13 mouse cellular contexts compared by ENCODE assay signal in genomic region chrX:53237971-53238370, GRCm38 (mm10). TPM values are rescaled to one million over a fixed set of nuclear protein-coding genes. Genes with fewer than 3 reads are reported as not detected.
A peak's percentile ranks its signal among the peaks of the same experiment; 100 is the strongest.
DNase-seq lines count a peak whose midpoint lies in the region; ATAC-seq and TF ChIP-seq lines count a peak whose summit lies in the region.
"Had no signal": no experiment of that assay in that cellular context is flagged by ENCODE, and none has a peak within 500 bp of the region (broad histone marks: within the 10 kb centered on the region; RNA-seq: fewer than 3 reads in every experiment).

No protein-coding gene starts in this region.

- CTCF ChIA-PET in Patski (lab: Charles Lee), result interaction anchor here (1.5 kb wide), 1 partner anchor 15 kb away, joined by 4 read pairs; no protein-coding TSS in a partner anchor

- H3K4me3 ChIP-seq in forebrain, postnatal 0 days (ENCODE audit: low read depth, low read length), result no peak overlapping the region
- H3K4me3 ChIP-seq in forebrain, embryonic 11.5 days (ENCODE audit: low read depth, low read length), result no peak overlapping the region
- H3K4me3 ChIP-seq in lung, postnatal 0 days (ENCODE audit: low read depth, low read length), result no peak overlapping the region
- H3K4me3 ChIP-seq: midbrain, embryonic 12.5 days had no signal

- 0 out of 2 replicates have a peak, but pooled peaks have one; percentile 10 for TF ChIP-seq CTCF in forebrain, postnatal 0 days (IDR thresholded peaks at IDR 0.05; ENCODE audit: low read depth)
- TF ChIP-seq CTCF in lung, postnatal 0 days (IDR thresholded peaks at IDR 0.05), result peak; percentile 60
- peak; percentile 46 for TF ChIP-seq CTCF in Patski (IDR thresholded peaks at IDR 0.05)

- no peaks in the 10 kb centered on the region for H3K36me3 ChIP-seq in forebrain, postnatal 0 days (ENCODE audit: insufficient read depth)
- H3K36me3 ChIP-seq in forebrain, embryonic 11.5 days (ENCODE audit: control insufficient read depth, insufficient read depth, low read length), result no peaks in the 10 kb centered on the region
- no peaks in the 10 kb centered on the region for H3K36me3 ChIP-seq in lung, postnatal 0 days (ENCODE audit: insufficient read depth, low read length)
- H3K36me3 ChIP-seq: G1E; midbrain, embryonic 12.5 days had no signal

- no peaks in the 10 kb centered on the region for H3K9me3 ChIP-seq in forebrain, postnatal 0 days (ENCODE audit: low read length)
- H3K9me3 ChIP-seq in forebrain, embryonic 11.5 days (ENCODE audit: control insufficient read depth, low read length), result no peaks in the 10 kb centered on the region
- no peaks in the 10 kb centered on the region for H3K9me3 ChIP-seq in lung, postnatal 0 days (ENCODE audit: low read length)
- H3K9me3 ChIP-seq: G1E; midbrain, embryonic 12.5 days had no signal

- ATAC-seq in forebrain, postnatal 0 days, result no peak
- no peak for ATAC-seq in forebrain, embryonic 11.5 days (replicated peaks; ENCODE audit: low FRiP score)
- no peak for ATAC-seq in lung, postnatal 0 days
- no peak for ATAC-seq in Patski
- ATAC-seq in megakaryocyte-erythroid progenitor cell, adult 5-6 weeks (replicated peaks; ENCODE audit: low FRiP score, low TSS enrichment, poor library complexity, severe bottlenecking), result peak; percentile 72

- intact Hi-C loops in gastrocnemius, postnatal 36 days (cut with DNase I), result no loop called here
- intact Hi-C loops in heart, postnatal 36 days (cut with DNase I), result no loop called here

- in situ Hi-C loops in Patski (cut with MboI; ENCODE audit: low pct_unique_long_range_greater_than_20kb), result no loop called here

- no peak overlapping the region for H3K4me2 ChIP-seq in forebrain, postnatal 0 days (ENCODE audit: low read depth)
- no peak overlapping the region for H3K4me2 ChIP-seq in forebrain, embryonic 11.5 days (ENCODE audit: low read depth, low read length, severe bottlenecking)
- no peak overlapping the region for H3K4me2 ChIP-seq in lung, postnatal 0 days (replicated peaks; ENCODE audit: low read depth, low read length)
- H3K4me2 ChIP-seq: midbrain, embryonic 12.5 days had no signal

- H3K27me3 ChIP-seq in forebrain, postnatal 0 days (ENCODE audit: insufficient read depth, low read length), result no peaks in the 10 kb centered on the region
- no peaks in the 10 kb centered on the region for H3K27me3 ChIP-seq in forebrain, embryonic 11.5 days (ENCODE audit: control insufficient read depth, insufficient read depth, low read length)
- no peaks in the 10 kb centered on the region for H3K27me3 ChIP-seq in lung, postnatal 0 days (replicated peaks; ENCODE audit: insufficient read depth, low read length)
- H3K27me3 ChIP-seq in Patski, result peaks cover 33% of the 10 kb centered on the region
- H3K27me3 ChIP-seq: midbrain, embryonic 12.5 days had no signal

- no peak overlapping the region for H3K27ac ChIP-seq in forebrain, postnatal 0 days (ENCODE audit: low read depth, low read length)
- H3K27ac ChIP-seq in forebrain, embryonic 11.5 days (ENCODE audit: low read depth, low read length), result no peak overlapping the region
- H3K27ac ChIP-seq in lung, postnatal 0 days (ENCODE audit: low read length), result no peak overlapping the region
- H3K27ac ChIP-seq: midbrain, embryonic 12.5 days had no signal

- TF ChIP-seq EP300 in lung, postnatal 0 days (IDR thresholded peaks at IDR 0.05), result no peak

- H3K9ac ChIP-seq in forebrain, postnatal 0 days, result no peak overlapping the region
- no peak overlapping the region for H3K9ac ChIP-seq in forebrain, embryonic 11.5 days (ENCODE audit: low read length)
- H3K9ac ChIP-seq in lung, postnatal 0 days (replicated peaks; ENCODE audit: low read depth), result no peak overlapping the region
- H3K9ac ChIP-seq: midbrain, embryonic 12.5 days had no signal

- WGBS in forebrain, postnatal 0 days, result 19% methylated on average over 2 of the region's 2 CpGs
- 18% methylated on average over 2 of the region's 2 CpGs for WGBS in forebrain, embryonic 11.5 days
- WGBS in lung, postnatal 0 days, result 6% methylated on average over 2 of the region's 2 CpGs

- no peak for DNase-seq in forebrain, postnatal 0 days
- no peak for DNase-seq in forebrain, embryonic 11.5 days (ENCODE audit: low spot score)
- DNase-seq in lung, postnatal 0 days (ENCODE audit: low spot score), result peak; percentile 25
- no peak for DNase-seq in lung, adult 18-20 months
- DNase-seq in Patski (ENCODE audit: low read depth, low spot score), result no peak
- DNase-seq in gastrocnemius, postnatal 36 days, result no peak
- no peak for DNase-seq in heart, postnatal 36 days

- H3K4me1 ChIP-seq in forebrain, postnatal 0 days (ENCODE audit: insufficient read depth), result no peaks in the 10 kb centered on the region
- no peaks in the 10 kb centered on the region for H3K4me1 ChIP-seq in forebrain, embryonic 11.5 days (replicated peaks; ENCODE audit: control insufficient read depth, insufficient read depth, low read length)
- H3K4me1 ChIP-seq in lung, postnatal 0 days (ENCODE audit: insufficient read depth, low read depth, low read length), result no peaks in the 10 kb centered on the region
- H3K4me1 ChIP-seq: midbrain, embryonic 12.5 days had no signal

- POLR2A ChIA-PET in Patski (lab: Charles Lee), result no interaction called here

RNA-seq across cellular contexts. Expression of gene Plac1, which starts 1.9 kb away (rescaled TPM):
- total RNA-seq in forebrain, postnatal 0 days (2014; rRNA removed), result not detected in 2 replicates
- 0.14 TPM in 1 of 2 replicates, not detected in the other for polyA plus RNA-seq in forebrain, postnatal 0 days (2015; fragmentation: Nextera tagmentation; extraction: Ambion mirVana)
- 1.4 and 2.8 TPM in 2 replicates for polyA plus RNA-seq in forebrain, embryonic 11.5 days (2014; fragmentation: Nextera tagmentation; extraction: Ambion mirVana)
- polyA plus RNA-seq in lung, postnatal 0 days (2015; fragmentation: Nextera tagmentation; extraction: Ambion mirVana), result 2.5 and 3.9 TPM in 2 replicates
- polyA plus RNA-seq in Patski (2021), result 0.12 TPM
- not detected in 2 replicates for total RNA-seq in megakaryocyte-erythroid progenitor cell, adult 5-6 weeks (2014; fragmentation: Nextera tagmentation)
- not detected in 2 replicates for total RNA-seq in megakaryocyte-erythroid progenitor cell, adult 5-6 weeks (2017)
- not detected for total RNA-seq in gastrocnemius, postnatal 36 days (2021)
- not detected for total RNA-seq in heart, postnatal 36 days (2021)
- total RNA-seq: G1E; left cerebral cortex, postnatal 25 days had no signal
- polyA plus RNA-seq: G1E had no signal

RNA-seq across cellular contexts. Expression of gene Fam122b, which starts 31.6 kb away (rescaled TPM):
- total RNA-seq in forebrain, postnatal 0 days (2014; rRNA removed), result 2.2 and 2.5 TPM in 2 replicates
- 1.8 and 2.1 TPM in 2 replicates for polyA plus RNA-seq in forebrain, postnatal 0 days (2015; fragmentation: Nextera tagmentation; extraction: Ambion mirVana)
- 8.7 and 10.2 TPM in 2 replicates for polyA plus RNA-seq in forebrain, embryonic 11.5 days (2014; fragmentation: Nextera tagmentation; extraction: Ambion mirVana)
- polyA plus RNA-seq in lung, postnatal 0 days (2015; fragmentation: Nextera tagmentation; extraction: Ambion mirVana), result 4.9 and 5.3 TPM in 2 replicates
- polyA plus RNA-seq in Patski (2021), result 4.1 TPM
- 16.0 and 21.5 TPM in 2 replicates for total RNA-seq in megakaryocyte-erythroid progenitor cell, adult 5-6 weeks (2014; fragmentation: Nextera tagmentation)
- total RNA-seq in megakaryocyte-erythroid progenitor cell, adult 5-6 weeks (2017), result 5.7 and 8.4 TPM in 2 replicates
- 1 to 10 TPM; 1.2 to 1.7 TPM for total RNA-seq in gastrocnemius, postnatal 36 days (2021)
- 1 to 10 TPM; 2.5 to 3.5 TPM for total RNA-seq in heart, postnatal 36 days (2021)

RNA-seq across cellular contexts. Expression of gene Fam122c, which starts 35.3 kb away (rescaled TPM):
- not detected in 2 replicates for total RNA-seq in forebrain, postnatal 0 days (2014; rRNA removed)
- polyA plus RNA-seq in forebrain, postnatal 0 days (2015; fragmentation: Nextera tagmentation; extraction: Ambion mirVana), result not detected in 2 replicates
- polyA plus RNA-seq in forebrain, embryonic 11.5 days (2014; fragmentation: Nextera tagmentation; extraction: Ambion mirVana), result not detected in 2 replicates
- polyA plus RNA-seq in lung, postnatal 0 days (2015; fragmentation: Nextera tagmentation; extraction: Ambion mirVana), result not detected in 2 replicates
- not detected for polyA plus RNA-seq in Patski (2021)
- total RNA-seq in megakaryocyte-erythroid progenitor cell, adult 5-6 weeks (2014; fragmentation: Nextera tagmentation), result not detected in 2 replicates
- total RNA-seq in megakaryocyte-erythroid progenitor cell, adult 5-6 weeks (2017), result not detected in 2 replicates
- not detected for total RNA-seq in gastrocnemius, postnatal 36 days (2021)
- total RNA-seq in heart, postnatal 36 days (2021), result not detected
- total RNA-seq: G1E; left cerebral cortex, postnatal 25 days had no signal
- polyA plus RNA-seq: G1E; gonadal fat pad, adult 2 months; midbrain, embryonic 12.5 days; stomach, embryonic 16.5 days had no signal

Comparison
In these comparisons a context has a peak if more than half of its experiments do, and no peak if none do; other contexts are left out.
1. CTCF ChIP-seq: peak in every context shown above with its lines; median percentile 60 in lung, postnatal 0 days; 46 in Patski; 10 in forebrain, postnatal 0 days.